Mouse (Mus musculus) cerebellum, adult 11-12 months (tissue): Measurements from ENCODE around the gene Gm17018.
A peak's percentile ranks its signal among the peaks of the same experiment; 100 is the strongest.

Experiments used
- DNase-seq: peaks from one replicate; pipeline ENCODE4 v3.0.0; 2022

Gm17018 gene

GRCm38 (mm10) chr19:45591704-45592103 is 31.3 kb downstream of the Gm17018 start:
- peak; percentile 54 for DNase-seq

GRCm38 (mm10) chr19:45592916-45593315 is 32.5 kb downstream of the Gm17018 start:
- peak; percentile 69 for DNase-seq

GRCm38 (mm10) chr19:45594079-45594478 is 33.7 kb downstream of the Gm17018 start:
- no peak for DNase-seq

- DNase-seq: no peak
These were observed 35.1 kb downstream of the Gm17018 start for GRCm38 (mm10) chr19:45595481-45595880.

GRCm38 (mm10) chr19:45596019-45596418 is 35.6 kb downstream of the Gm17018 start:
- no peak for DNase-seq

- no peak for DNase-seq
These were observed 36.0 kb downstream of the Gm17018 start for GRCm38 (mm10) chr19:45596434-45596833.

- no peak for DNase-seq
These were observed 36.7 kb downstream of the Gm17018 start for GRCm38 (mm10) chr19:45597106-45597505.

GRCm38 (mm10) chr19:45602606-45603005 is 42.2 kb downstream of the Gm17018 start:
- no peak for DNase-seq

GRCm38 (mm10) chr19:45606701-45607100 is 46.3 kb downstream of the Gm17018 start:
- peak; percentile 74 for DNase-seq

GRCm38 (mm10) chr19:45607479-45607878 is 47.1 kb downstream of the Gm17018 start:
- DNase-seq: no peak

- DNase-seq: no peak
These were observed 48.4 kb downstream of the Gm17018 start for GRCm38 (mm10) chr19:45608648-45609339.

GRCm38 (mm10) chr19:45610823-45611222 is 50.4 kb downstream of the Gm17018 start:
- DNase-seq: peak; percentile 61

- DNase-seq: no peak
These were observed 54.0 kb downstream of the Gm17018 start for GRCm38 (mm10) chr19:45614375-45614774.

GRCm38 (mm10) chr19:45614928-45615327 is 54.5 kb downstream of the Gm17018 start:
- DNase-seq: no peak

GRCm38 (mm10) chr19:45615415-45616213 is 55.2 kb downstream of the Gm17018 start:
- no peak for DNase-seq

GRCm38 (mm10) chr19:45616214-45616518 is 55.8 kb downstream of the Gm17018 start:
- DNase-seq: no peak

- no peak for DNase-seq
These were observed 56.3 kb downstream of the Gm17018 start for GRCm38 (mm10) chr19:45616735-45617134.

- no peak for DNase-seq
These were observed 57.8 kb downstream of the Gm17018 start for GRCm38 (mm10) chr19:45618184-45618583.

GRCm38 (mm10) chr19:45619744-45620501 is 59.5 kb downstream of the Gm17018 start:
- DNase-seq: no peak

GRCm38 (mm10) chr19:45621061-45621460 is 60.6 kb downstream of the Gm17018 start:
- no peak for DNase-seq

GRCm38 (mm10) chr19:45622144-45622543 is 61.7 kb downstream of the Gm17018 start:
- DNase-seq: no peak

- DNase-seq: no peak
These were observed 63.3 kb downstream of the Gm17018 start for GRCm38 (mm10) chr19:45623710-45624109.

GRCm38 (mm10) chr19:45627036-45627435 is 66.6 kb downstream of the Gm17018 start:
- DNase-seq: no peak

GRCm38 (mm10) chr19:45628649-45629048 is 68.2 kb downstream of the Gm17018 start:
- no peak for DNase-seq
